Mouse (Mus musculus) ES-E14 (cell line): ENCODE results near the gene Cln5. TPM values are rescaled to one million over a fixed set of nuclear protein-coding genes. Genes with fewer than 3 reads are reported as not detected.

ENCODE experiments used
- DNase-seq: peaks from one replicate; pipeline ENCODE4 v3.0.0-alpha.2; 2013; ENCODE audit warnings: low read depth, low spot score
- H3K27ac ChIP-seq: 2 replicates; pipeline ENCODE4 v1.5.1; 2012; ENCODE audit warnings: low read depth, mild to moderate bottlenecking, low read length, moderate library complexity, mixed read lengths; ENCODE audit not compliant: poor library complexity, insufficient read depth, severe bottlenecking
- H3K36me3 ChIP-seq: 2 replicates; pipeline ENCODE4 v1.6.1; 2012; ENCODE audit warnings: mild to moderate bottlenecking, low read length, moderate library complexity, mixed read lengths; ENCODE audit not compliant: control insufficient read depth, poor library complexity, insufficient read depth, severe bottlenecking
- H3K4me1 ChIP-seq, 2 experiments: fragments of 150-350 bp in 1 of 2; sonication (generic) in 1 of 2; 2 replicates each; pipeline ENCODE4 v1.6.1; 2012; ENCODE audit warnings: low read length in 2 of 2, mild to moderate bottlenecking in 1 of 2, mixed read lengths in 1 of 2; ENCODE audit not compliant: control insufficient read depth in 2 of 2, insufficient read depth in 2 of 2, poor library complexity in 1 of 2
- H3K4me3 ChIP-seq, 2 experiments: fragments of 150-350 bp in 1 of 2; sonication (generic) in 1 of 2; 2 replicates each; pipeline ENCODE4 v1.5.1; 2012; ENCODE audit warnings: low read length in 2 of 2, low read depth in 1 of 2, mild to moderate bottlenecking in 1 of 2, mixed read lengths in 1 of 2; ENCODE audit not compliant: insufficient read depth in 1 of 2, poor library complexity in 1 of 2, severe bottlenecking in 1 of 2
- H3K9ac ChIP-seq: 2 replicates; pipeline ENCODE4 v1.6.1; 2012; ENCODE audit warnings: low read depth, mild to moderate bottlenecking, low read length, mixed read lengths; ENCODE audit not compliant: poor library complexity, insufficient read depth, severe bottlenecking
- H3K9me3 ChIP-seq: fragments of 150-350 bp; sonication (generic); 2 replicates; pipeline ENCODE4 v1.6.1; 2012; ENCODE audit warnings: low read depth, mild to moderate bottlenecking, low read length; ENCODE audit not compliant: control insufficient read depth, insufficient read depth
- CHD2 ChIP-seq: IDR thresholded peaks from 2 replicates; pipeline ENCODE4 v1.6.1; 2014; ENCODE audit warnings: mild to moderate bottlenecking, low read depth, low read length, inconsistent platforms
- HCFC1 ChIP-seq: IDR thresholded peaks from 2 replicates; pipeline ENCODE4 v1.6.1; 2012; ENCODE audit warnings: low read length, inconsistent platforms, borderline replicate concordance; ENCODE audit not compliant: insufficient read depth
- MAFK ChIP-seq: IDR thresholded peaks from 2 replicates; pipeline ENCODE4 v1.6.1; 2014; ENCODE audit warnings: mild to moderate bottlenecking, low read depth, low read length, inconsistent platforms; ENCODE audit not compliant: insufficient read depth
- ZC3H11A ChIP-seq: IDR thresholded peaks from 2 replicates; pipeline ENCODE4 v1.6.1; 2012; ENCODE audit warnings: low read depth, mild to moderate bottlenecking, inconsistent platforms, low read length, borderline replicate concordance
- ZNF384 ChIP-seq: IDR thresholded peaks from 2 replicates; pipeline ENCODE4 v1.6.1; 2012; ENCODE audit warnings: low read depth, low read length, inconsistent platforms
- in situ Hi-C, 2 experiments: fragments of 600-800 bp; cut with MboI; formaldehyde crosslinking; loops; one replicate each; pipeline ENCODE4 v1.15.1; 2025; ENCODE audit warnings: low sequenced_read_pairs in 2 of 2, inconsistent platforms in 1 of 2; ENCODE audit not compliant: unreplicated experiment in 2 of 2
- total RNA-seq: library from RNA; depleted of rRNA; stranded (reverse); fragments of 300-350 nt; gene quantifications from 2 replicates; pipeline ENCODE4 v1.2.3, GENCODE M21; 2012; rRNA removed

Cln5 gene
- total RNA-seq, 1 experiment = 12.0 TPM

DNA sequence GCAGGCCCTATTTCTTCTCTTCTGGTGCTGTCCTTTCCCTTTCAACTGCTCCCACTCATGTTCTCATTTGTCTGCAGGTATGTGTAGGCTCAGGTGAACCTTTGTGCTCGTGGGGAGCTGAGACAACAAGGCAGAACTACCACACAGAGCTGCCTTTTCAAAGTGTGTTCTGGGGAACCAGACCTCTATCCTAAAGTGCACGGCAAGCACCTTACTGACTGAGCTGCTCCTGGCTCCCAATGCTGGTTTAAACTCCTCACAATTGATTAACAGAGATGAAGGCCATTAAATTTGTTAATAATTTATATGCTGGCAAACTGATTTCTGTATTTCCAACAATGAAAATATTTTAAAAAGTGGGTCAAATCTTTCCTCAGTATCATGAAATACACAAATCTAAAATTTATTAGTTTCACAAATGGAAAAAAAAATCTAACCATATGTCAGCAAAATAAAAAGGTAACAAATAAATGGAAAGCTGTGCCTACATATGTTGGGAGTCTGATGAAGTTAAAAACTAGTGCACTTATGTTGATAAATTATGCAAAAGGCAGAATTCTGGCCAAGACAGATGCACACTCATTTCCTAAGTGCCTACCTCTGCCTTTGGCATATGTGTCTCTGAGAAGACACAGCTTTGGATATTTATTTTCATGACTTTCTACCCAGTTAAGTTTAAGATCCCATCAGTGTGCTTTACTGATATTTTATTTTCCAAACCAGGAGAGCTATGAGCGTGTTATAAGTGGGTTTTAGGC, 42.8 kb downstream of the Cln5 start:
- in situ Hi-C loops = no loop called here
- DNase-seq = no peak
- Histone ChIP-seq H3K4me3 (no peak overlapping the region), H3K36me3 (peaks cover under 1% of the 10 kb centered on the region; the same call in 1 of the 2 replicates), H3K9me3 (no peaks in the 10 kb centered on the region), H3K27ac (no peak overlapping the region), H3K4me1 (no peaks in the 10 kb centered on the region), H3K9ac (no peak overlapping the region)
- TF ChIP-seq ZC3H11A = no peak
- no peak for TF ChIP-seq CHD2
- no peak for TF ChIP-seq ZNF384
- no peak for TF ChIP-seq HCFC1
- TF ChIP-seq MAFK = no peak

- Histone ChIP-seq H3K9ac (no peak overlapping the region), H3K4me3 (no peak overlapping the region), H3K4me1 (no peaks in the 10 kb centered on the region), H3K27ac (no peak overlapping the region), H3K9me3 (no peaks in the 10 kb centered on the region), H3K36me3 (peaks cover 5% of the 10 kb centered on the region; the same call in 1 of the 2 replicates)
- in situ Hi-C loops = no loop called here
- DNase-seq = peak; percentile 40
- no peak for TF ChIP-seq ZNF384
- no peak for TF ChIP-seq CHD2
- TF ChIP-seq MAFK = no peak
- TF ChIP-seq HCFC1 = no peak
- no peak for TF ChIP-seq ZC3H11A
Observed at GRCm38 (mm10) chr14:103114994-103115670, 45.1 kb downstream of the Cln5 start.

GRCm38 (mm10) chr14:103125756-103126155, 55.7 kb downstream of the Cln5 start:
- Histone ChIP-seq H3K9ac (no peak overlapping the region), H3K4me3 (no peak overlapping the region), H3K4me1 (no peaks in the 10 kb centered on the region), H3K36me3 (peaks cover 4% of the 10 kb centered on the region; the same call in 1 of the 2 replicates), H3K9me3 (no peaks in the 10 kb centered on the region), H3K27ac (no peak overlapping the region)
- no peak for TF ChIP-seq ZNF384
- no peak for DNase-seq
- in situ Hi-C loops = no loop called here

Other genes with a start within 250 kb of the Cln5 start
- gene Kctd12, start 87.6 kb upstream of the Cln5 start, total RNA-seq = 2.5 and 2.7 TPM in 2 replicates
- not detected in 2 replicates for gene Acod1, start 23.2 kb upstream of the Cln5 start, total RNA-seq
- 32.6 and 65.0 TPM in 2 replicates for gene Fbxl3, start 29.4 kb downstream of the Cln5 start, total RNA-seq